26 mouse cellular contexts compared by ENCODE assay signal in genomic region chr5:27255247-27255646, GRCm38 (mm10).
DNase-seq lines count a peak whose midpoint lies in the region; ATAC-seq and TF ChIP-seq lines count a peak whose summit lies in the region.
"Had no signal": no experiment of that assay in that cellular context is flagged by ENCODE, and none has a peak within 500 bp of the region (broad histone marks: within the 10 kb centered on the region; RNA-seq: fewer than 3 reads in every experiment).

No protein-coding gene starts in this region.

- H3K9ac ChIP-seq in embryonic facial prominence, embryonic 14.5 days (ENCODE audit: low read depth, low read length) = no peak overlapping the region
- no peak overlapping the region for H3K9ac ChIP-seq in hindbrain, embryonic 14.5 days
- H3K9ac ChIP-seq in hindbrain, embryonic 11.5 days (ENCODE audit: low read depth, low read length) = no peak overlapping the region
- no peak overlapping the region for H3K9ac ChIP-seq in midbrain, postnatal 0 days (replicated peaks; ENCODE audit: low read length, poor library complexity, severe bottlenecking)
- H3K9ac ChIP-seq in midbrain, embryonic 13.5 days (replicated peaks) = no peak overlapping the region
- H3K9ac ChIP-seq: embryonic facial prominence, embryonic 15.5 days; forebrain, embryonic 12.5 days; forebrain, postnatal 0 days; hindbrain, embryonic 15.5 days; intestine, embryonic 15.5 days; liver, embryonic 14.5 days; midbrain, embryonic 15.5 days; stomach, embryonic 15.5 days had no signal

- no peaks in the 10 kb centered on the region for H3K36me3 ChIP-seq in embryonic facial prominence, embryonic 14.5 days (ENCODE audit: control insufficient read depth, insufficient read depth, low read length)
- no peaks in the 10 kb centered on the region for H3K36me3 ChIP-seq in embryonic facial prominence, embryonic 10.5 days (replicated peaks)
- H3K36me3 ChIP-seq in hindbrain, embryonic 14.5 days (replicated peaks; ENCODE audit: control insufficient read depth, insufficient read depth) = no peaks in the 10 kb centered on the region
- no peaks in the 10 kb centered on the region for H3K36me3 ChIP-seq in hindbrain, embryonic 11.5 days (ENCODE audit: control insufficient read depth, insufficient read depth, low read length)
- H3K36me3 ChIP-seq in midbrain, postnatal 0 days (ENCODE audit: insufficient read depth, low read length) = no peaks in the 10 kb centered on the region
- H3K36me3 ChIP-seq in midbrain, embryonic 13.5 days = no peaks in the 10 kb centered on the region
- H3K36me3 ChIP-seq: embryonic facial prominence, embryonic 15.5 days; forebrain, embryonic 12.5 days; G1E; hindbrain, embryonic 15.5 days; intestine, embryonic 15.5 days; midbrain, embryonic 15.5 days; stomach, embryonic 15.5 days had no signal

- no peak for TF ChIP-seq CTCF in midbrain, postnatal 0 days (IDR thresholded peaks at IDR 0.05)

- WGBS in embryonic facial prominence, embryonic 14.5 days = 80% methylated on average over 2 of the region's 2 CpGs
- 95% methylated on average over 2 of the region's 2 CpGs for WGBS in embryonic facial prominence, embryonic 10.5 days
- 66% methylated on average over 2 of the region's 2 CpGs for WGBS in hindbrain, embryonic 14.5 days
- 87% methylated on average over 2 of the region's 2 CpGs for WGBS in hindbrain, embryonic 11.5 days
- WGBS in midbrain, postnatal 0 days = 79% methylated on average over 2 of the region's 2 CpGs
- WGBS in midbrain, embryonic 13.5 days = 89% methylated on average over 2 of the region's 2 CpGs

- H3K4me3 ChIP-seq in embryonic facial prominence, embryonic 14.5 days (ENCODE audit: low read depth, low read length) = no peak overlapping the region
- H3K4me3 ChIP-seq in embryonic facial prominence, embryonic 10.5 days = no peak overlapping the region
- H3K4me3 ChIP-seq in hindbrain, embryonic 14.5 days (replicated peaks; ENCODE audit: low read length) = no peak overlapping the region
- no peak overlapping the region for H3K4me3 ChIP-seq in hindbrain, embryonic 11.5 days (ENCODE audit: low read depth, low read length)
- no peak overlapping the region for H3K4me3 ChIP-seq in midbrain, postnatal 0 days (ENCODE audit: low read depth, low read length)
- H3K4me3 ChIP-seq in midbrain, embryonic 13.5 days (replicated peaks) = no peak overlapping the region
- H3K4me3 ChIP-seq: embryonic facial prominence, embryonic 15.5 days; forebrain, embryonic 12.5 days; hindbrain, embryonic 15.5 days; intestine, embryonic 15.5 days; midbrain, embryonic 15.5 days; stomach, embryonic 15.5 days had no signal

- H3K27ac ChIP-seq in embryonic facial prominence, embryonic 14.5 days (replicated peaks; ENCODE audit: low read depth, low read length) = no peak overlapping the region
- H3K27ac ChIP-seq in embryonic facial prominence, embryonic 10.5 days (replicated peaks) = no peak overlapping the region
- H3K27ac ChIP-seq in hindbrain, embryonic 14.5 days = no peak overlapping the region
- no peak overlapping the region for H3K27ac ChIP-seq in hindbrain, embryonic 11.5 days (ENCODE audit: low read depth, low read length)
- no peak overlapping the region for H3K27ac ChIP-seq in midbrain, postnatal 0 days (ENCODE audit: low read depth, low read length)
- no peak overlapping the region for H3K27ac ChIP-seq in midbrain, embryonic 13.5 days
- H3K27ac ChIP-seq: embryonic facial prominence, embryonic 15.5 days; forebrain, embryonic 12.5 days; hindbrain, embryonic 15.5 days; intestine, embryonic 15.5 days; kidney, postnatal 0 days; liver, embryonic 14.5 days; midbrain, embryonic 15.5 days; stomach, embryonic 15.5 days had no signal

- H3K4me2 ChIP-seq in embryonic facial prominence, embryonic 14.5 days (ENCODE audit: low read depth, low read length) = no peak overlapping the region
- H3K4me2 ChIP-seq in hindbrain, embryonic 14.5 days (replicated peaks) = no peak overlapping the region
- H3K4me2 ChIP-seq in hindbrain, embryonic 11.5 days (replicated peaks; ENCODE audit: low read depth, low read length) = no peak overlapping the region
- H3K4me2 ChIP-seq in midbrain, postnatal 0 days (ENCODE audit: low read depth, low read length, poor library complexity, severe bottlenecking) = no peak overlapping the region
- no peak overlapping the region for H3K4me2 ChIP-seq in midbrain, embryonic 13.5 days (replicated peaks)
- H3K4me2 ChIP-seq: embryonic facial prominence, embryonic 15.5 days; forebrain, embryonic 12.5 days; hindbrain, embryonic 15.5 days; intestine, embryonic 15.5 days; midbrain, embryonic 15.5 days; stomach, embryonic 15.5 days had no signal

- H3K9me3 ChIP-seq in embryonic facial prominence, embryonic 14.5 days (ENCODE audit: control insufficient read depth, low read length) = no peaks in the 10 kb centered on the region
- peaks cover 10% of the 10 kb centered on the region; the same call in 1 of the 2 replicates for H3K9me3 ChIP-seq in embryonic facial prominence, embryonic 10.5 days
- no peaks in the 10 kb centered on the region for H3K9me3 ChIP-seq in hindbrain, embryonic 14.5 days (ENCODE audit: control insufficient read depth, low read length)
- H3K9me3 ChIP-seq in hindbrain, embryonic 11.5 days (ENCODE audit: control insufficient read depth, low read length) = no peaks in the 10 kb centered on the region
- no peaks in the 10 kb centered on the region for H3K9me3 ChIP-seq in midbrain, postnatal 0 days (ENCODE audit: low read length)
- no peaks in the 10 kb centered on the region for H3K9me3 ChIP-seq in midbrain, embryonic 13.5 days
- H3K9me3 ChIP-seq: embryonic facial prominence, embryonic 15.5 days; forebrain, embryonic 12.5 days; hindbrain, embryonic 15.5 days; intestine, embryonic 15.5 days; midbrain, embryonic 15.5 days; stomach, embryonic 15.5 days had no signal

- peak; percentile 36 for DNase-seq in adrenal gland, adult 2 months
- DNase-seq in adrenal gland, postnatal 14 days = no peak
- DNase-seq in embryonic facial prominence, embryonic 14.5 days (ENCODE audit: low spot score) = peak; percentile 2
- no peak for DNase-seq in embryonic facial prominence, embryonic 10.5 days (ENCODE audit: low spot score)
- DNase-seq in hindbrain, embryonic 14.5 days (ENCODE audit: low spot score) = no peak
- DNase-seq in hindbrain, embryonic 11.5 days (ENCODE audit: low spot score) = no peak
- peak; percentile 65 for DNase-seq in midbrain, postnatal 0 days (ENCODE audit: low spot score)
- DNase-seq: cerebellum, adult 8-10 months; forebrain, postnatal 0 days; heart, postnatal 14 days; kidney, adult 8-10 months; layer of hippocampus, postnatal 36 days; liver; lung, adult 2 months; lung, postnatal 10 days; right cerebral cortex, postnatal 25 days had no signal

- H3K27me3 ChIP-seq in embryonic facial prominence, embryonic 14.5 days (replicated peaks; ENCODE audit: control insufficient read depth, insufficient read depth, low read length) = no peaks in the 10 kb centered on the region
- H3K27me3 ChIP-seq in embryonic facial prominence, embryonic 10.5 days (replicated peaks; ENCODE audit: low read depth, poor library complexity, severe bottlenecking) = no peaks in the 10 kb centered on the region
- H3K27me3 ChIP-seq in hindbrain, embryonic 14.5 days (ENCODE audit: control insufficient read depth, insufficient read depth, low read length) = no peaks in the 10 kb centered on the region
- H3K27me3 ChIP-seq in hindbrain, embryonic 11.5 days (ENCODE audit: control insufficient read depth, insufficient read depth, low read length) = no peaks in the 10 kb centered on the region
- no peaks in the 10 kb centered on the region for H3K27me3 ChIP-seq in midbrain, postnatal 0 days (ENCODE audit: insufficient read depth, low read length)
- H3K27me3 ChIP-seq in midbrain, embryonic 13.5 days = no peaks in the 10 kb centered on the region
- H3K27me3 ChIP-seq: embryonic facial prominence, embryonic 15.5 days; forebrain, embryonic 12.5 days; hindbrain, embryonic 15.5 days; intestine, embryonic 15.5 days; midbrain, embryonic 15.5 days; stomach, embryonic 15.5 days had no signal

- ATAC-seq in embryonic facial prominence, embryonic 14.5 days (ENCODE audit: low read depth) = no peak
- ATAC-seq in hindbrain, embryonic 14.5 days (ENCODE audit: low FRiP score) = peak; percentile 59; the same call in 1 of the 2 replicates
- ATAC-seq in hindbrain, embryonic 11.5 days (ENCODE audit: low FRiP score) = no peak
- no peak; the same call in 1 of the 2 replicates for ATAC-seq in midbrain, postnatal 0 days (ENCODE audit: low FRiP score)
- no peak for ATAC-seq in midbrain, embryonic 13.5 days
- ATAC-seq: forebrain, postnatal 0 days; intestine, embryonic 15.5 days; midbrain, embryonic 15.5 days had no signal

- no peaks in the 10 kb centered on the region for H3K4me1 ChIP-seq in embryonic facial prominence, embryonic 14.5 days (ENCODE audit: control insufficient read depth, insufficient read depth, low read length)
- peaks cover under 1% of the 10 kb centered on the region; the same call in 1 of the 2 replicates for H3K4me1 ChIP-seq in embryonic facial prominence, embryonic 10.5 days
- no peaks in the 10 kb centered on the region for H3K4me1 ChIP-seq in hindbrain, embryonic 14.5 days (replicated peaks; ENCODE audit: control insufficient read depth, insufficient read depth, low read length)
- H3K4me1 ChIP-seq in hindbrain, embryonic 11.5 days (replicated peaks; ENCODE audit: control insufficient read depth, insufficient read depth, low read length) = no peaks in the 10 kb centered on the region
- no peaks in the 10 kb centered on the region for H3K4me1 ChIP-seq in midbrain, postnatal 0 days (ENCODE audit: insufficient read depth, low read length)
- H3K4me1 ChIP-seq in midbrain, embryonic 13.5 days (replicated peaks) = no peaks in the 10 kb centered on the region
- H3K4me1 ChIP-seq: embryonic facial prominence, embryonic 15.5 days; forebrain, embryonic 12.5 days; hindbrain, embryonic 15.5 days; intestine, embryonic 15.5 days; midbrain, embryonic 15.5 days; stomach, embryonic 15.5 days had no signal

Comparison
In these comparisons a context has a peak if more than half of its experiments do, and no peak if none do; other contexts are left out.
1. DNase-seq: peak in adrenal gland, adult 2 months (single experiment), embryonic facial prominence, embryonic 14.5 days (single experiment) and midbrain, postnatal 0 days (single experiment); none in adrenal gland, postnatal 14 days (single experiment), embryonic facial prominence, embryonic 10.5 days (single experiment), hindbrain, embryonic 14.5 days (single experiment) and hindbrain, embryonic 11.5 days (single experiment).